Mouse (Mus musculus) C2C12 (cell line): ENCODE results near the gene Nkd1.

ENCODE experiments used
- CEBPB ChIP-seq: IDR thresholded peaks from one replicate; pipeline ENCODE4 v1.6.1; 2011; ENCODE audit warnings: low read depth, mild to moderate bottlenecking, control low read depth, moderate library complexity
- CTCF ChIP-seq: IDR thresholded peaks from one replicate; pipeline ENCODE4 v1.5.1; 2011; ENCODE audit not compliant: control insufficient read depth, insufficient read depth, insufficient read length
- MYOD1 ChIP-seq: IDR thresholded peaks from one replicate; pipeline ENCODE4 v1.6.1; 2011; ENCODE audit warnings: low read depth; ENCODE audit not compliant: control insufficient read depth, insufficient read length
- MYOG ChIP-seq: IDR thresholded peaks from one replicate; pipeline ENCODE4 v1.6.1; 2011; ENCODE audit not compliant: control insufficient read depth, insufficient read length; ENCODE audit errors: extremely low read depth
- USF1 ChIP-seq: IDR thresholded peaks from one replicate; pipeline ENCODE4 v1.6.1; 2011; ENCODE audit warnings: low read depth, mild to moderate bottlenecking, control low read depth, moderate library complexity

- TF ChIP-seq MYOG (no peak), CTCF (no peak), CEBPB (no peak), MYOD1 (no peak), USF1 (no peak)
Observed at GRCm38 (mm10) chr8:88521541-88522414, 624 bp downstream of the Nkd1 start.
